In genomic region chr1:22939816-22940215, GRCm38 (mm10) we compare ENCODE assay signal across 21 mouse cellular contexts.
DNase-seq lines count a peak whose midpoint lies in the region; ATAC-seq lines count a peak whose summit lies in the region.
"Had no signal": no experiment of that assay in that cellular context is flagged by ENCODE, and none has a peak within 500 bp of the region (broad histone marks: within the 10 kb centered on the region; RNA-seq: fewer than 3 reads in every experiment).

No protein-coding gene starts in this region.

- no peak overlapping the region for H3K4me2 ChIP-seq in kidney, embryonic 14.5 days (replicated peaks; ENCODE audit: low read depth, low read length)
- H3K4me2 ChIP-seq: forebrain, embryonic 13.5 days; heart, embryonic 11.5 days; heart, embryonic 15.5 days; hindbrain, embryonic 14.5 days had no signal

- 84% methylated on average over 6 of the region's 6 CpGs for WGBS in kidney, embryonic 14.5 days

- H3K9ac ChIP-seq in kidney, embryonic 14.5 days (ENCODE audit: low read depth, low read length), result no peak overlapping the region
- H3K9ac ChIP-seq: forebrain, embryonic 13.5 days; forebrain, postnatal 0 days; heart, embryonic 15.5 days; hindbrain, embryonic 14.5 days had no signal

- H3K36me3 ChIP-seq in megakaryocyte, embryonic 14.5 days (replicated peaks; ENCODE audit: low read length), result no peaks in the 10 kb centered on the region
- H3K36me3 ChIP-seq in kidney, embryonic 14.5 days (ENCODE audit: control insufficient read depth, insufficient read depth, low read length), result no peaks in the 10 kb centered on the region
- H3K36me3 ChIP-seq: embryonic facial prominence, embryonic 10.5 days; heart, embryonic 15.5 days; hindbrain, embryonic 10.5 days had no signal

- peaks cover 7% of the 10 kb centered on the region for H3K9me3 ChIP-seq in megakaryocyte, embryonic 14.5 days
- H3K9me3 ChIP-seq in kidney, embryonic 14.5 days (ENCODE audit: control insufficient read depth, low read length), result no peaks in the 10 kb centered on the region
- H3K9me3 ChIP-seq: embryonic facial prominence, embryonic 10.5 days; forebrain, embryonic 13.5 days; heart, embryonic 15.5 days; hindbrain, embryonic 10.5 days had no signal

- H3K4me1 ChIP-seq in megakaryocyte, embryonic 14.5 days, result no peaks in the 10 kb centered on the region
- H3K4me1 ChIP-seq in kidney, embryonic 14.5 days (ENCODE audit: control insufficient read depth, insufficient read depth, low read length), result no peaks in the 10 kb centered on the region
- H3K4me1 ChIP-seq: embryonic facial prominence, embryonic 10.5 days; forebrain, embryonic 13.5 days; heart, embryonic 15.5 days; hindbrain, embryonic 10.5 days had no signal

- H3K27me3 ChIP-seq in megakaryocyte, embryonic 14.5 days (replicated peaks), result no peaks in the 10 kb centered on the region
- no peaks in the 10 kb centered on the region for H3K27me3 ChIP-seq in kidney, embryonic 14.5 days (ENCODE audit: control insufficient read depth, insufficient read depth, low read length)
- H3K27me3 ChIP-seq: forebrain, embryonic 13.5 days; heart, embryonic 15.5 days had no signal

- no peak overlapping the region for H3K27ac ChIP-seq in kidney, embryonic 14.5 days (ENCODE audit: low read depth, low read length)
- H3K27ac ChIP-seq: embryonic facial prominence, embryonic 10.5 days; forebrain, embryonic 13.5 days; heart, adult 2 months; heart, embryonic 15.5 days; hindbrain, embryonic 10.5 days; hindbrain, embryonic 14.5 days had no signal

- DNase-seq in frontal cortex, adult 2 months (ENCODE audit: extremely low spot score in 1 of 2, low spot score in 1 of 2), result peak; percentile 41 to 74
- no peak for DNase-seq in frontal cortex, postnatal 14 days (ENCODE audit: low spot score in 2 of 2)
- peak; percentile 1 for DNase-seq in Muller cell, postnatal 12 days (ENCODE audit: inconsistent ontology term)
- peak; percentile 18 to 47 for DNase-seq in left cerebral cortex, adult 9 months (ENCODE audit: low spot score in 2 of 2)
- DNase-seq in gastrocnemius, postnatal 25 days, result no peak
- DNase-seq: adrenal gland, postnatal 14 days; cerebellum, adult 2 months; cerebellum, postnatal 10 days; forebrain, postnatal 0 days; heart, adult 2 months had no signal

- peak overlapping the region; percentile 28 for H3K4me3 ChIP-seq in megakaryocyte, embryonic 14.5 days (replicated peaks)
- no peak overlapping the region for H3K4me3 ChIP-seq in kidney, embryonic 14.5 days (ENCODE audit: low read length)
- H3K4me3 ChIP-seq: embryonic facial prominence, embryonic 10.5 days; forebrain, embryonic 13.5 days; heart, adult 2 months; heart, embryonic 15.5 days; hindbrain, embryonic 10.5 days had no signal

- no peak for ATAC-seq in megakaryocyte, adult 5-6 weeks (ENCODE audit: poor library complexity, severe bottlenecking)
- ATAC-seq in kidney, embryonic 14.5 days (ENCODE audit: low FRiP score, low TSS enrichment), result no peak
- ATAC-seq: activated CD4-positive, CD25-positive, alpha-beta regulatory T cell, adult 4 months; forebrain, embryonic 13.5 days; forebrain, postnatal 0 days; Patski had no signal

Comparison
In these comparisons a context has a peak if more than half of its experiments do, and no peak if none do; other contexts are left out.
1. DNase-seq: peak in frontal cortex, adult 2 months (2 of 2), Muller cell, postnatal 12 days (single experiment) and left cerebral cortex, adult 9 months (2 of 2); none in frontal cortex, postnatal 14 days (0 of 2) and gastrocnemius, postnatal 25 days (single experiment).